Mouse (Mus musculus) liver, postnatal 0 days (tissue): Measurements from ENCODE around the gene Mras.

Experiments
- CTCF ChIP-seq: sonication (generic); IDR thresholded peaks from 2 replicates; pipeline ENCODE4 v1.5.1; 2016; ENCODE audit warnings: antibody characterized with exemption, low read depth
- EP300 ChIP-seq: IDR thresholded peaks from 2 replicates; pipeline ENCODE4 v1.6.1; 2016; ENCODE audit warnings: antibody characterized with exemption, low read depth, mild to moderate bottlenecking

DNA sequence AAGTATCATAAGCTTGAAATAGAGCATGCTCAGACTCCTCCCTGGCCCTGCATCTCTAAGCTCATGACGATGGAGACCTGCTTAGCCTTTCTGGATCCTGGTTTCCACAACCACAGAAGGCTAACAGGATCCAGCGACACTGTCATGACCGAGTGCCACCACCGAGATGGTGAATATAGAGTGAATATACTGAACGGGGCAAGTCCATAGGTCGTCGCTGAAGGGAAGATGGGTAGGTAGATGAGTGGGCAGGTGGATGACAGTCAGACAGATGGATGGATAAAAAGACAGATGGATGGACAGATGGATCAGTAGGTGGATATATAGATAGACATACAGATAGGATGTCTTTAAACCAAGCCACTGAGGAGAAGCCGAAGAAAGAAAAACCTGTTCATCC, 5.8 kb downstream of the Mras start:
- TF ChIP-seq EP300 (no peak), CTCF (no peak)
